Mouse (Mus musculus) lung, adult 2 months (tissue): ENCODE measurements at regions not wholly inside any gene's neighbourhood (a gene's known extent, or its start where the extent isn't known, plus 50 kb on each side); places are given as distances from the start of the nearest gene placed in this dataset.

Experiments used
- CTCF ChIP-seq: fragments of 200-500 bp; IDR thresholded peaks from 2 replicates; pipeline ENCODE4 v1.5.1; 2011; ENCODE audit warnings: mild to moderate bottlenecking, low read length, control low read depth; ENCODE audit not compliant: insufficient read depth
- POLR2A ChIP-seq: fragments of 200-500 bp; IDR thresholded peaks from 2 replicates; pipeline ENCODE4 v1.6.1; 2011; ENCODE audit warnings: low read depth, mild to moderate bottlenecking, control low read depth, low read length, borderline replicate concordance; ENCODE audit errors: extremely low read depth

- no peak for TF ChIP-seq POLR2A
- no peak for TF ChIP-seq CTCF
Measured at GRCm38 (mm10) chr7:70699391-70699790, 332.9 kb upstream of the Nr2f2 start.
